Comparison of ENCODE assay signal across 10 mouse cellular contexts in the genomic region with DNA sequence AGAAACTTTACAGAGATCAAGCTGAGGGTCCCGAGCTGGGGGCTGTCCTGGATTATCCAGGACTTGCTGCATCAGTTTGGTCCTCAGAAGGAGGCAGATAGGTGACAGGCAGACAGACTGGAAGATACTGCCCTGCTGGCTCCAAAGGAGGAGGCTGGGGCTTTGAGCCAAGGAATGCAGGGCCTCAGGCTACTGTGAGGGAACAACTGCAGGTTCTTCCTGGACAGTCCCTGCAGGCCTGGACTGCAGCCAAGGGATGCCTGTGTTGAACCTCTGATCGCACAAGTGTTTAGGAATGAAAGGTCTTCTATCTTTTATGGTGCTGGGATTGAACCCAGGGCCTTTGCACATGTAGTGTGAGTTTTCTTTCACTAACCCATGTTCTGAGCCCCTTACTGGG. TPM values are rescaled to one million over a fixed set of nuclear protein-coding genes. Genes with fewer than 3 reads are reported as not detected.
DNase-seq lines count a peak whose midpoint lies in the region; ATAC-seq lines count a peak whose summit lies in the region.
"Had no signal": no experiment of that assay in that cellular context is flagged by ENCODE, and none has a peak within 500 bp of the region (broad histone marks: within the 10 kb centered on the region; RNA-seq: fewer than 3 reads in every experiment).

No protein-coding gene starts in this region.

- no peak overlapping the region for H3K4me2 ChIP-seq in forebrain, embryonic 16.5 days (ENCODE audit: low read length)

- H3K9me3 ChIP-seq in forebrain, embryonic 16.5 days (ENCODE audit: control insufficient read depth, low read length): no peaks in the 10 kb centered on the region

- ATAC-seq in granulocyte monocyte progenitor cell, adult 5-6 weeks (replicated peaks; ENCODE audit: poor library complexity, severe bottlenecking): no peak
- no peak for ATAC-seq in forebrain, embryonic 16.5 days
- ATAC-seq: activated CD4-positive, CD25-positive, alpha-beta regulatory T cell, adult 4 months had no signal

- no peak overlapping the region for H3K9ac ChIP-seq in forebrain, embryonic 16.5 days (replicated peaks; ENCODE audit: low read depth, low read length)

- no peaks in the 10 kb centered on the region for H3K27me3 ChIP-seq in forebrain, embryonic 16.5 days (replicated peaks; ENCODE audit: control insufficient read depth, insufficient read depth, low read length)

- intact Hi-C loops in heart, postnatal 10 days (cut with DNase I): no loop called here

- no peaks in the 10 kb centered on the region for H3K4me1 ChIP-seq in forebrain, embryonic 16.5 days (replicated peaks; ENCODE audit: control insufficient read depth, insufficient read depth, low read length)

- no peak overlapping the region for H3K4me3 ChIP-seq in forebrain, embryonic 16.5 days (replicated peaks; ENCODE audit: low read length)
- H3K4me3 ChIP-seq: erythroblast, embryonic 14.5 days had no signal

- WGBS in forebrain, embryonic 16.5 days: 35% methylated on average over 2 of the region's 2 CpGs

- H3K27ac ChIP-seq in forebrain, embryonic 16.5 days (ENCODE audit: low read length): no peak overlapping the region

- H3K36me3 ChIP-seq in forebrain, embryonic 16.5 days (ENCODE audit: control insufficient read depth, insufficient read depth): no peaks in the 10 kb centered on the region

- peak; percentile 29 to 60 for DNase-seq in lung, adult 18-20 months
- DNase-seq in lung, postnatal 25 days (ENCODE audit: low spot score): no peak
- peak; percentile 63 to 80 for DNase-seq in adrenal gland, postnatal 36 days
- DNase-seq in heart, postnatal 10 days: peak; percentile 54 to 68
- peak; percentile 68 for DNase-seq in lung, postnatal 36 days
- no peak for DNase-seq in urinary bladder, postnatal 4 days (ENCODE audit: low spot score in 2 of 2)

RNA-seq across cellular contexts. Expression of a gene that starts 17.9 kb away (rescaled TPM):
- total RNA-seq in adrenal gland, postnatal 36 days (2021): 100 to 1,000 TPM in 1 of 2 experiments, 10 to 100 TPM in 1; 81.7 to 149 TPM
- total RNA-seq in heart, postnatal 10 days (2021): 10 to 100 TPM; 11.5 to 18.3 TPM
- total RNA-seq in granulocyte monocyte progenitor cell, adult 5-6 weeks (2014; fragmentation: Nextera tagmentation): 20.1 and 21.5 TPM in 2 replicates
- 25.6 and 27.6 TPM in 2 replicates for total RNA-seq in granulocyte monocyte progenitor cell, adult 5-6 weeks (2017)
- polyA plus RNA-seq in forebrain, embryonic 16.5 days (2015; fragmentation: Nextera tagmentation; extraction: Ambion mirVana): 5.8 and 7.0 TPM in 2 replicates

RNA-seq across cellular contexts. Expression of a gene that starts 29.8 kb away (rescaled TPM):
- 10 to 100 TPM; 11.2 to 17.2 TPM for total RNA-seq in adrenal gland, postnatal 36 days (2021)
- 10 to 100 TPM; 10.2 to 11.9 TPM for total RNA-seq in heart, postnatal 10 days (2021)
- total RNA-seq in granulocyte monocyte progenitor cell, adult 5-6 weeks (2014; fragmentation: Nextera tagmentation): 24.9 and 35.1 TPM in 2 replicates
- 56.2 and 62.8 TPM in 2 replicates for total RNA-seq in granulocyte monocyte progenitor cell, adult 5-6 weeks (2017)
- 53.2 and 59.8 TPM in 2 replicates for polyA plus RNA-seq in forebrain, embryonic 16.5 days (2015; fragmentation: Nextera tagmentation; extraction: Ambion mirVana)

RNA-seq across cellular contexts. Expression of a gene that starts 47.0 kb away (rescaled TPM):
- total RNA-seq in adrenal gland, postnatal 36 days (2021): 100 to 1,000 TPM; 202 to 239 TPM
- total RNA-seq in heart, postnatal 10 days (2021): 100 to 1,000 TPM; 163 to 175 TPM
- total RNA-seq in granulocyte monocyte progenitor cell, adult 5-6 weeks (2014; fragmentation: Nextera tagmentation): 145 and 158 TPM in 2 replicates
- 38.2 and 50.4 TPM in 2 replicates for total RNA-seq in granulocyte monocyte progenitor cell, adult 5-6 weeks (2017)
- polyA plus RNA-seq in forebrain, embryonic 16.5 days (2015; fragmentation: Nextera tagmentation; extraction: Ambion mirVana): 298 and 299 TPM in 2 replicates

Comparison
In these comparisons a context has a peak if more than half of its experiments do, and no peak if none do; other contexts are left out.
1. DNase-seq: peak in lung, adult 18-20 months (2 of 2), adrenal gland, postnatal 36 days (2 of 2), heart, postnatal 10 days (2 of 2) and lung, postnatal 36 days (single experiment); none in lung, postnatal 25 days (single experiment) and urinary bladder, postnatal 4 days (0 of 2).